Mouse (Mus musculus) G1E (cell line): ENCODE data around the gene 4632433K11Rik.

ENCODE experiments used
- CTCF ChIP-seq: IDR thresholded peaks from 2 replicates; pipeline ENCODE4 v1.5.1; 2012; ENCODE audit warnings: low read depth, low read length, inconsistent platforms, mixed read lengths
- GATA1 ChIP-seq: IDR thresholded peaks from 2 replicates; pipeline ENCODE4 v1.6.1; 2012; ENCODE audit warnings: borderline replicate concordance, low read length, inconsistent platforms, mixed read lengths
- POLR2AphosphoS5 ChIP-seq: IDR thresholded peaks from 2 replicates; pipeline ENCODE4 v1.6.1; 2012; ENCODE audit warnings: low read depth, low read length, inconsistent platforms; ENCODE audit not compliant: insufficient replicate concordance
- TAL1 ChIP-seq: conservative IDR thresholded peaks from 2 replicates; pipeline ENCODE4 v1.6.1; 2012; ENCODE audit warnings: low read depth, low read length, inconsistent platforms, mixed read lengths

DNA sequence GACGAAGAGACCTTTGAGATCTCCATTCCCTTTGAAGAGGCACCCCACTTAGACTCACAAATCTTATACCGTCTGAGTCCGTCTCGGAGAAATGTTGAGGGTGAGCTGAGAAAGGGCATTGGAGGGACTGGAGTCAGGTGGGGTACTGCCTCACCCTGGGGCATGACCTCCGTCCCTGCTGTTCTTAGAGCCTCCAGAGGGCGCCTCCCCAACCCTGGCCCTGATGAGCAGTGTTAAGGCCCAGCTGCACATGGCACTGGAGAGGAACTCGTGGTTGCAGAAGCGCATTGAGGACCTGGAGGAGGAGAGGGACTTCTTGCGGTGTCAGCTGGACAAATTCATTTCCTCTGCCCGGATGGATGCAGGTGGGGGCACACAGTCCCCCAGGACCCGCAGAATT lies 23.9 kb downstream of the 4632433K11Rik start:
- TF ChIP-seq CTCF (no peak), POLR2AphosphoS5 (no peak), GATA1 (no peak), TAL1 (no peak)
